Mouse (Mus musculus): ENCODE data around the gene Nyap2.

DNA sequence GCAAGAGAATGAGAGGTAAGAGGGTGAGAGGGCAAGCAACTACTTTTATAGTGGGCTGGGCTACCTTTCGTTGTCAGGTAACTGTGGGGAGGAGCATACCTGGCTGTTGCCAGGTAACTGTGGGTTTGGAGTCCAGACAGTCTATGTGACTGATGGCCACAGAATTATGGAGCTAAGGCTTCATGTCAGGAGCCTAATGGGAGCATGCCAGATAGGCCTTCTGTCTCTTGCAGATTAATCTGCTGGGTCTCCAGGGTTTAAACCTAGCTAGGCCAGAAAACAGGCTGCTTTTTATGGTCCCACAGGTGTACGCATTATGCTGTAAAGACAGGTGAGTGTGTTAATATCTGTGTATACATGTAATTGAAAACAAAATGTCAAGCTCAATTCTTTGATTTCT lies 132.8 kb downstream of the Nyap2 start:
- TF ChIP-seq POLR2A (IDR thresholded peaks at IDR 0.05; ENCODE audit: borderline replicate concordance, extremely low read depth, low read depth, low read length) (no peak), CTCF (IDR thresholded peaks at IDR 0.05; ENCODE audit: insufficient read depth, low read length) (no peak)

All from lung, adult 2 months (tissue).